Mouse (Mus musculus) forebrain, embryonic 16.5 days (tissue): Measurements from ENCODE around the gene Rai1. TPM values are rescaled to one million over a fixed set of nuclear protein-coding genes. Genes with fewer than 3 reads are reported as not detected.
A peak's percentile ranks its signal among the peaks of the same experiment; 100 is the strongest.

Source experiments
- ATAC-seq: fragments of 200-750 bp; cut with Nextera tagmentation; 2 replicates; pipeline ENCODE4 v1.8.0; 2017; ENCODE audit warnings: mild to moderate bottlenecking, moderate library complexity
- H3K27ac ChIP-seq: fragments of 300-500 bp; sonication (generic); 2 replicates; pipeline ENCODE4 v1.5.1; 2014; ENCODE audit warnings: low read length, control low read depth
- H3K27me3 ChIP-seq: fragments of 300-500 bp; sonication (generic); replicated peaks from 2 replicates; pipeline ENCODE4 v1.6.1; 2014; ENCODE audit warnings: low read length; ENCODE audit not compliant: control insufficient read depth, insufficient read depth
- H3K36me3 ChIP-seq: fragments of 300-500 bp; sonication (generic); 2 replicates; pipeline ENCODE4 v1.6.1; 2014; ENCODE audit not compliant: control insufficient read depth, insufficient read depth
- H3K4me1 ChIP-seq: fragments of 300-500 bp; sonication (generic); replicated peaks from 2 replicates; pipeline ENCODE4 v1.6.1; 2014; ENCODE audit warnings: low read length; ENCODE audit not compliant: control insufficient read depth, insufficient read depth
- H3K4me2 ChIP-seq: fragments of 300-500 bp; sonication (generic); 2 replicates; pipeline ENCODE4 v1.6.1; 2014; ENCODE audit warnings: mild to moderate bottlenecking, low read length, control low read depth
- H3K4me3 ChIP-seq: fragments of 300-500 bp; sonication (generic); replicated peaks from 2 replicates; pipeline ENCODE4 v1.5.1; 2014; ENCODE audit warnings: mild to moderate bottlenecking, low read length, control low read depth
- H3K9ac ChIP-seq: fragments of 300-500 bp; sonication (generic); replicated peaks from 2 replicates; pipeline ENCODE4 v1.6.1; 2014; ENCODE audit warnings: low read depth, low read length, control low read depth
- H3K9me3 ChIP-seq: fragments of 300-500 bp; sonication (generic); 2 replicates; pipeline ENCODE4 v1.6.1; 2016; ENCODE audit warnings: low read length; ENCODE audit not compliant: control insufficient read depth
- WGBS: fragments of 180-500 bp; shearing (Covaris S2); extraction: QIAGEN DNeasy Blood & Tissue Kit; methylation state at CpG from one replicate; pipeline ENCODE4 v1.1.7; 2014; 5-methylcytosine and 5-hydroxymethylcytosine counted together
- polyA plus RNA-seq: library from polyadenylated mRNA; unstranded; fragments of >200 nt; fragmentation: Nextera tagmentation; extraction: Ambion mirVana; gene quantifications from 2 replicates; pipeline ENCODE4 v1.2.1, GENCODE M21; 2015

Gene Rai1
- polyA plus RNA-seq, 1 experiment from 2014 or later, result 30.3 TPM

- no peaks in the 10 kb centered on the region for H3K9me3 ChIP-seq
- WGBS, result 0% methylated on average over 47 of the region's 47 CpGs
- H3K4me1 ChIP-seq, result peaks cover 52% of the 10 kb centered on the region
- peak overlapping the region; percentile 56 for H3K9ac ChIP-seq
- H3K27ac ChIP-seq, result peak overlapping the region; percentile 69
- peak overlapping the region; percentile 50 for H3K4me3 ChIP-seq
- peak; percentile 89 for ATAC-seq
- H3K36me3 ChIP-seq, result no peaks in the 10 kb centered on the region; the same call in 1 of the 2 replicates
- no peaks in the 10 kb centered on the region for H3K27me3 ChIP-seq
- H3K4me2 ChIP-seq, result peak overlapping the region; percentile 60
These were observed 105.5 kb downstream of the Rai1 start for GRCm38 (mm10) chr11:60210305-60210724.

- no peak overlapping the region for H3K4me2 ChIP-seq
- ATAC-seq, result no peak
- no peaks in the 10 kb centered on the region for H3K9me3 ChIP-seq
- no peak overlapping the region for H3K27ac ChIP-seq
- WGBS, result 61% methylated on average over 3 of the region's 3 CpGs
- H3K36me3 ChIP-seq, result no peaks in the 10 kb centered on the region
- peaks cover 50% of the 10 kb centered on the region for H3K4me1 ChIP-seq
- H3K27me3 ChIP-seq, result no peaks in the 10 kb centered on the region
- H3K9ac ChIP-seq, result no peak overlapping the region
- no peak overlapping the region for H3K4me3 ChIP-seq
These were observed 106.3 kb downstream of the Rai1 start for GRCm38 (mm10) chr11:60211152-60211551.

GRCm38 (mm10) chr11:60211761-60212160 lies 106.9 kb downstream of the Rai1 start:
- H3K9me3 ChIP-seq, result no peaks in the 10 kb centered on the region
- H3K27me3 ChIP-seq, result no peaks in the 10 kb centered on the region
- WGBS, result 64% methylated on average over 12 of the region's 12 CpGs
- H3K4me1 ChIP-seq, result peaks cover 45% of the 10 kb centered on the region
- no peak overlapping the region for H3K9ac ChIP-seq
- ATAC-seq, result no peak
- no peaks in the 10 kb centered on the region for H3K36me3 ChIP-seq
- H3K4me2 ChIP-seq, result no peak overlapping the region
- H3K4me3 ChIP-seq, result no peak overlapping the region
- H3K27ac ChIP-seq, result no peak overlapping the region

GRCm38 (mm10) chr11:60213266-60213665 lies 108.5 kb downstream of the Rai1 start:
- no peak overlapping the region for H3K4me2 ChIP-seq
- ATAC-seq, result no peak
- no peak overlapping the region for H3K27ac ChIP-seq
- 59% methylated on average over 6 of the region's 6 CpGs for WGBS
- no peak overlapping the region for H3K4me3 ChIP-seq
- no peak overlapping the region for H3K9ac ChIP-seq
- no peaks in the 10 kb centered on the region for H3K27me3 ChIP-seq
- H3K4me1 ChIP-seq, result peaks cover 30% of the 10 kb centered on the region
- H3K36me3 ChIP-seq, result no peaks in the 10 kb centered on the region
- H3K9me3 ChIP-seq, result no peaks in the 10 kb centered on the region

GRCm38 (mm10) chr11:60216671-60217070 lies 111.9 kb downstream of the Rai1 start:
- Histone ChIP-seq H3K4me3 (no peak overlapping the region), H3K36me3 (no peaks in the 10 kb centered on the region), H3K27me3 (no peaks in the 10 kb centered on the region; the same call in 1 of the 2 replicates), H3K4me2 (no peak overlapping the region), H3K9me3 (no peaks in the 10 kb centered on the region), H3K4me1 (peaks cover 15% of the 10 kb centered on the region), H3K27ac (no peak overlapping the region), H3K9ac (no peak overlapping the region)
- ATAC-seq, result no peak
- WGBS, result 74% methylated on average over 1 of the region's 1 CpGs

GRCm38 (mm10) chr11:60217467-60217866 lies 112.7 kb downstream of the Rai1 start:
- H3K4me2 ChIP-seq, result no peak overlapping the region
- no peak for ATAC-seq
- peaks cover 14% of the 10 kb centered on the region for H3K4me1 ChIP-seq
- no peaks in the 10 kb centered on the region for H3K36me3 ChIP-seq
- no peak overlapping the region for H3K4me3 ChIP-seq
- H3K27ac ChIP-seq, result no peak overlapping the region
- H3K9me3 ChIP-seq, result no peaks in the 10 kb centered on the region
- no peaks in the 10 kb centered on the region; the same call in 1 of the 2 replicates for H3K27me3 ChIP-seq
- 91% methylated on average over 7 of the region's 7 CpGs for WGBS
- H3K9ac ChIP-seq, result no peak overlapping the region

GRCm38 (mm10) chr11:60219609-60220008 lies 114.8 kb downstream of the Rai1 start:
- 45% methylated on average over 8 of the region's 8 CpGs for WGBS
- Histone ChIP-seq H3K4me2 (peak overlapping the region; percentile 68), H3K27ac (no peak overlapping the region)

GRCm38 (mm10) chr11:60220291-60220804 lies 115.5 kb downstream of the Rai1 start:
- no peak overlapping the region for H3K27ac ChIP-seq
- H3K9me3 ChIP-seq, result no peaks in the 10 kb centered on the region
- no peaks in the 10 kb centered on the region; the same call in 1 of the 2 replicates for H3K27me3 ChIP-seq
- peaks cover 21% of the 10 kb centered on the region for H3K4me1 ChIP-seq
- H3K4me3 ChIP-seq, result peak overlapping the region; percentile 65
- ATAC-seq, result peak; percentile 79
- H3K9ac ChIP-seq, result peak overlapping the region; percentile 60
- WGBS, result under 1% methylated on average over 46 of the region's 46 CpGs
- H3K36me3 ChIP-seq, result no peaks in the 10 kb centered on the region
- H3K4me2 ChIP-seq, result peak overlapping the region; percentile 68

More at GRCm38 (mm10) chr11:60219609-60220008, 114.8 kb downstream of the Rai1 start:
- peak overlapping the region; percentile 65 for H3K4me3 ChIP-seq
- no peaks in the 10 kb centered on the region for H3K36me3 ChIP-seq
- no peaks in the 10 kb centered on the region; the same call in 1 of the 2 replicates for H3K27me3 ChIP-seq
- no peaks in the 10 kb centered on the region for H3K9me3 ChIP-seq
- H3K9ac ChIP-seq, result peak overlapping the region; percentile 60
- no peak for ATAC-seq
- peaks cover 21% of the 10 kb centered on the region for H3K4me1 ChIP-seq

GRCm38 (mm10) chr11:60221425-60221824 lies 116.6 kb downstream of the Rai1 start:
- no peak overlapping the region for H3K27ac ChIP-seq
- H3K4me1 ChIP-seq, result peaks cover 23% of the 10 kb centered on the region
- WGBS, result 89% methylated on average over 6 of the region's 6 CpGs
- no peak overlapping the region for H3K4me2 ChIP-seq
- no peak overlapping the region for H3K9ac ChIP-seq
- no peak overlapping the region for H3K4me3 ChIP-seq
- ATAC-seq, result no peak
- H3K27me3 ChIP-seq, result no peaks in the 10 kb centered on the region; the same call in 1 of the 2 replicates
- no peaks in the 10 kb centered on the region for H3K9me3 ChIP-seq
- no peaks in the 10 kb centered on the region for H3K36me3 ChIP-seq
